Mouse (Mus musculus): ENCODE results near the gene Il1r1. TPM values are rescaled to one million over a fixed set of nuclear protein-coding genes. Genes with fewer than 3 reads are reported as not detected.
"Not testable (repeated sequence)": the region's sequence is repeated elsewhere in the genome, so short reads cannot be mapped to it uniquely, and the experiment has no call there.

Gene Il1r1
- polyA plus RNA-seq, 1 experiment from 2014 or later: 17.8 TPM

GRCm38 (mm10) chr1:40298053-40298452 lies 73.2 kb downstream of the Il1r1 start:
- peaks cover 25% of the 10 kb centered on the region for H3K36me3 ChIP-seq
- H3K27ac ChIP-seq: no peak overlapping the region
- no peak; the same call in 1 of the 2 replicates for ATAC-seq
- WGBS (ENCODE audit: insufficient replicate concordance): 54% methylated on average over 2 of the region's 2 CpGs
- H3K4me2 ChIP-seq: no peak overlapping the region
- H3K4me1 ChIP-seq: peaks cover 25% of the 10 kb centered on the region
- no peak overlapping the region for H3K4me3 ChIP-seq
- H3K9me3 ChIP-seq (replicated peaks): no peaks in the 10 kb centered on the region
- no peaks in the 10 kb centered on the region for H3K27me3 ChIP-seq (replicated peaks)
- H3K9ac ChIP-seq: no peak overlapping the region

- Histone ChIP-seq H3K27me3 (replicated peaks) (no peaks in the 10 kb centered on the region), H3K4me1 (peaks cover 28% of the 10 kb centered on the region), H3K9ac (no peak overlapping the region), H3K4me3 (no peak overlapping the region), H3K4me2 (peak overlapping the region; percentile 44), H3K36me3 (peaks cover 19% of the 10 kb centered on the region), H3K9me3 (replicated peaks) (no peaks in the 10 kb centered on the region), H3K27ac (peak overlapping the region; percentile 59)
- peak; percentile 93 for ATAC-seq
- WGBS (ENCODE audit: insufficient replicate concordance): 27% methylated on average over 7 of the region's 7 CpGs
These were observed 78.4 kb downstream of the Il1r1 start for GRCm38 (mm10) chr1:40303179-40303866.

DNA sequence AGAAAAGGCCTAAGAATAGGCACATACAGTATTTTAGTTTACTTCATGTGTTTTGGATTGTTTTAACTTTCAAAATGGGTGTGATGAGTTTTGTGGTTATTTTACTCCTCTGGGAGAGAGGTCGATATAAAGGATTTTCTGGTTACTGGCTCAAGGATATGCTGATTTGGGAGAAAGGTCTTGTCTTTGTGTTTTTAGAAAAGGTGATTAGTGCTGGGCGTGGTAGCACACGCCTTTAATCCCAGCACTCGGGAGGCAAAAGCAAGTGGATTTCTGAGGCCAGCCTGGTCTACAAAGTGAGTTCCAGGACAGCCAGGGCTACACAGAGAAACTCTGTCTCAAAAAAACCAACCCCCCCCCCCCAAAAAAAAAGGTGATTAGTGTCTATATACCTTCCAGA lies 79.4 kb downstream of the Il1r1 start:
- H3K4me2 ChIP-seq; H3K4me3 ChIP-seq; H3K27ac ChIP-seq; ATAC-seq; H3K27me3 ChIP-seq (replicated peaks); H3K9me3 ChIP-seq (replicated peaks); H3K9ac ChIP-seq: not testable (repeated sequence)
- Histone ChIP-seq H3K36me3 (peaks cover 14% of the 10 kb centered on the region), H3K4me1 (peaks cover 24% of the 10 kb centered on the region)
- WGBS (ENCODE audit: insufficient replicate concordance): 66% methylated on average over 4 of the region's 4 CpGs

- Histone ChIP-seq H3K27me3 (replicated peaks) (no peaks in the 10 kb centered on the region), H3K27ac (no peak overlapping the region)
These were observed 81.2 kb downstream of the Il1r1 start for GRCm38 (mm10) chr1:40306111-40306510.

DNA sequence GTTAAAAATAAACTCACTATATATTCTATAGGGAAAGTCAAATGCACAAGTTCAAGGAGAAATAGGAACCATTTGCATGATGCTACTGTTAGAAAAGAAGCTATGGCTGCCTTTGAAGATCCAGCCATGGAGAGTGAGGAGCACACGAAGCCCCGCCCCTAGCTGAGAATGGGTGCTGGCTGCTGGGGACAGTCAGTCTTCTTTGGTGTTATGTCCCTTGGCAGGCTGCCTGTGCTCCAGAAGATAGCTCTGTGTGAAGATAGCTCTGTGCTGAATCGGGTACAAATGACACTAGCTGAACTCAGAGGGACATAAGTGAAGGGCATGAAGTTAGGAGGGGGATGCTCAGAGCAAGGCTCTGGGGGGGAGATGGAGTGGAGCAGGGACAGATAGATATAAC lies 86.2 kb downstream of the Il1r1 start:
- no peaks in the 10 kb centered on the region for H3K4me1 ChIP-seq
- no peak for ATAC-seq
- 75% methylated on average over 3 of the region's 3 CpGs for WGBS (ENCODE audit: insufficient replicate concordance)
- no peaks in the 10 kb centered on the region for H3K9me3 ChIP-seq (replicated peaks)
- H3K9ac ChIP-seq: no peak overlapping the region
- peaks cover 14% of the 10 kb centered on the region; the same call in 1 of the 2 replicates for H3K36me3 ChIP-seq
- H3K4me2 ChIP-seq: no peak overlapping the region
- H3K27ac ChIP-seq: no peak overlapping the region
- H3K27me3 ChIP-seq (replicated peaks): no peaks in the 10 kb centered on the region
- H3K4me3 ChIP-seq: no peak overlapping the region

More at GRCm38 (mm10) chr1:40306111-40306510, 81.2 kb downstream of the Il1r1 start:
- ATAC-seq: no peak
- Histone ChIP-seq H3K4me1 (peaks cover 24% of the 10 kb centered on the region), H3K4me2 (no peak overlapping the region), H3K36me3 (peaks cover 12% of the 10 kb centered on the region), H3K9me3 (replicated peaks) (no peaks in the 10 kb centered on the region), H3K4me3 (no peak overlapping the region), H3K9ac (no peak overlapping the region)
- 73% methylated on average over 2 of the region's 2 CpGs for WGBS (ENCODE audit: insufficient replicate concordance)

GRCm38 (mm10) chr1:40311625-40312024 lies 86.7 kb downstream of the Il1r1 start:
- Histone ChIP-seq H3K36me3 (peaks cover 14% of the 10 kb centered on the region; the same call in 1 of the 2 replicates), H3K27ac (no peak overlapping the region), H3K27me3 (replicated peaks) (no peaks in the 10 kb centered on the region), H3K4me3 (no peak overlapping the region), H3K9me3 (replicated peaks) (no peaks in the 10 kb centered on the region), H3K4me1 (no peaks in the 10 kb centered on the region), H3K4me2 (no peak overlapping the region), H3K9ac (no peak overlapping the region)
- no peak for ATAC-seq
- WGBS (ENCODE audit: insufficient replicate concordance): 63% methylated on average over 2 of the region's 2 CpGs

DNA sequence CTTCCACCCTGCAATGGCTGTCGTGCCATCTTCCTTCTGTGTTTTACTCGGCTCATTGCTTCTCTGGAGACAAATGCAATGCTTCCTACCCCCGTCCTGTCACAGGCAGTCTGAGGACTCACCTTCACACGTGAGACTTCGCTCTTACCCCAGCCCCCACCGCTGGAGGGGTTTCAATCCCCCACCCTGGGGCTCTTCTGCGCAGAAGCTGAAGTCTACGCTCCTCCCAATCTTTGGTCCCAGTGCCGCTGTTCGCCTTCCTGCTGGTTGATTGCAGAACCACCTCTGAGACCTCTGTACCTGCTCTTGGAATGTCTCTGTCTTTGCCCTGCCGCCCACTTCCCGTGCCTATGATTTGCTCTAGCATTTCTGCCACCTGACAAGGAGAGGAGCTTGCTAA lies 89.1 kb downstream of the Il1r1 start:
- ATAC-seq: no peak
- Histone ChIP-seq H3K4me1 (no peaks in the 10 kb centered on the region), H3K9ac (no peak overlapping the region), H3K36me3 (peaks cover 14% of the 10 kb centered on the region; the same call in 1 of the 2 replicates), H3K4me3 (no peak overlapping the region), H3K9me3 (replicated peaks) (no peaks in the 10 kb centered on the region), H3K27me3 (replicated peaks) (no peaks in the 10 kb centered on the region), H3K4me2 (no peak overlapping the region), H3K27ac (no peak overlapping the region)
- WGBS (ENCODE audit: insufficient replicate concordance): 55% methylated on average over 12 of the region's 12 CpGs

GRCm38 (mm10) chr1:40317657-40318056 lies 92.8 kb downstream of the Il1r1 start:
- Histone ChIP-seq H3K4me1 (no peaks in the 10 kb centered on the region; the same call in 1 of the 2 replicates), H3K27ac (no peak overlapping the region), H3K36me3 (peaks cover 14% of the 10 kb centered on the region; the same call in 1 of the 2 replicates), H3K9ac (no peak overlapping the region), H3K27me3 (replicated peaks) (no peaks in the 10 kb centered on the region), H3K4me3 (no peak overlapping the region), H3K9me3 (replicated peaks) (no peaks in the 10 kb centered on the region), H3K4me2 (no peak overlapping the region)
- 85% methylated on average over 8 of the region's 8 CpGs for WGBS (ENCODE audit: insufficient replicate concordance)
- ATAC-seq: no peak

DNA sequence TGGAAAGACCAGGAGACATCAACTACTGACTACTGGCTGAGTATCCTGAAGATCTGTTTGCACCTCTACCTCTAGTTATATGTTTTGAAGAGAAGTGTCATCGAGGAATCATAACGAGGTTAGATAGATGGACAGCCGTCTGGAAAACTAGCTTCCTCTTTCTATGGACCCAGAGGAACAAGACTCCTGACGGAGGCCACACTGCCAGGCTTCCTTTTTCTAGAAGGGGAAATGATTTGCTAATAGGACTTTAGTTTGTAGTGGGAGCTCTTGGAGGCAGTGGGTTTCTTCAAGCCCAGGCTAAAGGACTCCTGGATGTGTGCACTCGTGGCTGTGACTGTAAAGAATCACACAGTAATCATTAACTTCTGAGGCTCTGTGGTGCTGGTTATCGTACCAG lies 96.9 kb downstream of the Il1r1 start:
- H3K9ac ChIP-seq: no peak overlapping the region
- no peak for ATAC-seq
- no peak overlapping the region for H3K27ac ChIP-seq

GRCm38 (mm10) chr1:40322543-40322942 lies 97.7 kb downstream of the Il1r1 start:
- Histone ChIP-seq H3K4me1 (peaks cover 20% of the 10 kb centered on the region; the same call in 1 of the 2 replicates), H3K36me3 (no peaks in the 10 kb centered on the region), H3K27me3 (replicated peaks) (peaks cover 20% of the 10 kb centered on the region), H3K9me3 (replicated peaks) (no peaks in the 10 kb centered on the region), H3K4me2 (no peak overlapping the region), H3K9ac (no peak overlapping the region), H3K4me3 (no peak overlapping the region), H3K27ac (no peak overlapping the region)
- no peak for ATAC-seq
- 42% methylated on average over 3 of the region's 3 CpGs for whole genome bisulfite sequencing (ENCODE audit: insufficient replicate concordance)

More for the DNA sequence above, 96.9 kb downstream of the Il1r1 start:
- no peak overlapping the region for H3K4me3 ChIP-seq
- 29% methylated on average over 6 of the region's 6 CpGs for WGBS (ENCODE audit: insufficient replicate concordance)
- no peaks in the 10 kb centered on the region for H3K36me3 ChIP-seq
- H3K27me3 ChIP-seq (replicated peaks): peaks cover 19% of the 10 kb centered on the region
- H3K4me1 ChIP-seq: peaks cover 20% of the 10 kb centered on the region; the same call in 1 of the 2 replicates
- H3K9me3 ChIP-seq (replicated peaks): no peaks in the 10 kb centered on the region
- H3K4me2 ChIP-seq: no peak overlapping the region

DNA sequence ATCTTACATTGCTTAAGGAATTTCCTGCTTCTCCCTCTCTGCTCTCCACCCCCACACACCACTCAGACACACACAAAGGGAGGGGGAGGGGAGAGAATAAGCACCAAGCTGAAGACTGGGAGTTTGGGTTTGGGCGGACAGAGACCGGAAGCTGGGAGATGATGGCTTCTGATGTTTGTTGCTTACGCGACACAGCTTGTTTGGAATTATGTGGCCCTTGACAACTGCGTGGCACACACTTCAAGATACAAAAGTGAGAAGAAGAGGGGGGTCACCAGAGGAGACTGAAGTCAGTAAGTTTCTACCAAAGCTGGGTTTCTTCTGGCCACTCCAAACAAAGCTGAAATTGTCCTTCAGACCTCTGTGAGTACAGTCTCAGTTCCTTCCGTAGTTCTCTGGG lies 99.6 kb downstream of the Il1r1 start, which contains the start of gene Il1rl2:
TSS of gene Il1rl2 (plus strand) at position 154 of the 400 bp plus-strand sequence.
- H3K4me2 ChIP-seq: peak within 1 kb of the TSS; percentile 77
- H3K27me3 ChIP-seq (replicated peaks): peaks cover 25% of the 10 kb centered on the region
- H3K4me1 ChIP-seq: peaks cover 20% of the 10 kb centered on the region; the same call in 1 of the 2 replicates
- WGBS (ENCODE audit: insufficient replicate concordance): 21% methylated on average over 6 of the region's 6 CpGs
- no peaks in the 10 kb centered on the region for H3K36me3 ChIP-seq
- peak within 1 kb of the TSS; percentile 55 for H3K4me3 ChIP-seq
- ATAC-seq: no peak
- H3K9ac ChIP-seq: peak within 1 kb of the TSS; percentile 48
- no peak within 1 kb of the TSS for H3K27ac ChIP-seq
- H3K9me3 ChIP-seq (replicated peaks): no peaks in the 10 kb centered on the region

- Histone ChIP-seq H3K4me1 (peaks cover 26% of the 10 kb centered on the region), H3K4me3 (peak overlapping the region; percentile 55), H3K9me3 (replicated peaks) (no peaks in the 10 kb centered on the region), H3K4me2 (peak overlapping the region; percentile 77), H3K36me3 (no peaks in the 10 kb centered on the region), H3K27me3 (replicated peaks) (peaks cover 25% of the 10 kb centered on the region), H3K27ac (no peak overlapping the region), H3K9ac (peak overlapping the region; percentile 48)
- WGBS (ENCODE audit: insufficient replicate concordance): 6% methylated on average over 22 of the region's 22 CpGs
- ATAC-seq: peak; percentile 57
These were observed 100.2 kb downstream of the Il1r1 start for GRCm38 (mm10) chr1:40324955-40325702.
